ENCODE assay signal across 15 mouse cellular contexts in genomic region chr6:32533962-32534740, GRCm38 (mm10). TPM values are rescaled to one million over a fixed set of nuclear protein-coding genes. Genes with fewer than 3 reads are reported as not detected.
DNase-seq lines count a peak whose midpoint lies in the region; ATAC-seq lines count a peak whose summit lies in the region.
"Had no signal": no experiment of that assay in that cellular context is flagged by ENCODE, and none has a peak within 500 bp of the region (broad histone marks: within the 10 kb centered on the region; RNA-seq: fewer than 3 reads in every experiment).

No protein-coding gene starts in this region.

- 0 out of 2 replicates have a peak, but pooled peaks cover 3% of the 10 kb centered on the region for H3K9me3 ChIP-seq in megakaryocyte, embryonic 14.5 days
- no peaks in the 10 kb centered on the region for H3K9me3 ChIP-seq in liver, embryonic 13.5 days (replicated peaks)
- no peaks in the 10 kb centered on the region for H3K9me3 ChIP-seq in hindbrain, embryonic 13.5 days

- peak overlapping the region; percentile 57 for H3K4me3 ChIP-seq in megakaryocyte, embryonic 14.5 days (replicated peaks)
- peak overlapping the region; percentile 21 for H3K4me3 ChIP-seq in liver, embryonic 13.5 days (replicated peaks)
- no peak overlapping the region for H3K4me3 ChIP-seq in hindbrain, embryonic 13.5 days
- H3K4me3 ChIP-seq: heart, adult 2 months had no signal

- H3K4me2 ChIP-seq in liver, embryonic 13.5 days = peak overlapping the region; percentile 65
- no peak overlapping the region for H3K4me2 ChIP-seq in hindbrain, embryonic 13.5 days
- H3K4me2 ChIP-seq: midbrain, embryonic 11.5 days had no signal

- no peaks in the 10 kb centered on the region for H3K27me3 ChIP-seq in megakaryocyte, embryonic 14.5 days (replicated peaks)
- peaks cover 10% of the 10 kb centered on the region; the same call in 1 of the 2 replicates for H3K27me3 ChIP-seq in liver, embryonic 13.5 days
- H3K27me3 ChIP-seq in hindbrain, embryonic 13.5 days = no peaks in the 10 kb centered on the region

- no peak for ATAC-seq in megakaryocyte, adult 5-6 weeks (ENCODE audit: poor library complexity, severe bottlenecking)
- peak; percentile 99 for ATAC-seq in liver, embryonic 13.5 days (ENCODE audit: low read depth)
- ATAC-seq in hindbrain, embryonic 13.5 days (ENCODE audit: low FRiP score) = no peak

- H3K4me1 ChIP-seq in megakaryocyte, embryonic 14.5 days = peaks cover 81% of the 10 kb centered on the region
- H3K4me1 ChIP-seq in liver, embryonic 13.5 days (replicated peaks) = peaks cover 34% of the 10 kb centered on the region
- peaks cover 2% of the 10 kb centered on the region; the same call in 1 of the 2 replicates for H3K4me1 ChIP-seq in hindbrain, embryonic 13.5 days (replicated peaks)

- peaks cover 17% of the 10 kb centered on the region for H3K36me3 ChIP-seq in megakaryocyte, embryonic 14.5 days (replicated peaks; ENCODE audit: low read length)
- H3K36me3 ChIP-seq in liver, embryonic 13.5 days = no peaks in the 10 kb centered on the region
- H3K36me3 ChIP-seq in hindbrain, embryonic 13.5 days = 0 out of 2 replicates have a peak, but pooled peaks cover 4% of the 10 kb centered on the region

- WGBS in liver, embryonic 13.5 days (ENCODE audit: insufficient replicate concordance) = 31% methylated on average over 3 of the region's 3 CpGs
- WGBS in hindbrain, embryonic 13.5 days = 75% methylated on average over 3 of the region's 3 CpGs

- H3K9ac ChIP-seq in liver, embryonic 13.5 days = peak overlapping the region; percentile 52
- no peak overlapping the region for H3K9ac ChIP-seq in hindbrain, embryonic 13.5 days

- peak overlapping the region; percentile 95 for H3K27ac ChIP-seq in liver, embryonic 13.5 days
- H3K27ac ChIP-seq in hindbrain, embryonic 13.5 days = no peak overlapping the region
- H3K27ac ChIP-seq: heart, adult 2 months had no signal

- DNase-seq in c-Kit-positive CD71-positive TER-119-positive erythroid progenitor cells, embryonic 14.5 days (ENCODE audit: low spot score) = peak; percentile 77
- peak; percentile 71 for DNase-seq in liver, embryonic 13.5 days
- DNase-seq in yolk sac, embryonic 10.5 days (ENCODE audit: low spot score) = peak; percentile 4
- DNase-seq in thymus, postnatal 10 days (ENCODE audit: low spot score in 2 of 2) = no peak
- DNase-seq: cerebellum, adult 11-12 months; cerebellum, postnatal 25 days; heart, adult 2 months; kidney, adult 8-10 months; kidney, postnatal 4 days; lung, postnatal 10 days; thymus, postnatal 14 days had no signal

RNA-seq across cellular contexts. Expression of gene Plxna4, which starts 53.8 kb away (rescaled TPM):
- polyA plus RNA-seq in megakaryocyte, embryonic 14.5 days (2012; ENCODE audit: insufficient read depth, low replicate concordance) = 2.3 and 3.5 TPM in 2 replicates
- total RNA-seq in megakaryocyte, adult 5-6 weeks (2015) = not detected in 2 replicates
- total RNA-seq in megakaryocyte, adult 5-6 weeks (2017) = 0.04 TPM in 1 of 2 replicates, not detected in the other
- polyA plus RNA-seq in liver, embryonic 13.5 days (2015; fragmentation: Nextera tagmentation; extraction: Ambion mirVana) = 0.24 and 0.34 TPM in 2 replicates
- polyA plus RNA-seq in hindbrain, embryonic 13.5 days (2015; fragmentation: Nextera tagmentation; extraction: Ambion mirVana) = 15.9 and 16.2 TPM in 2 replicates

Comparison
In these comparisons a context has a peak if more than half of its experiments do, and no peak if none do; other contexts are left out.
1. DNase-seq: peak in c-Kit-positive CD71-positive TER-119-positive erythroid progenitor cells, embryonic 14.5 days (single experiment), liver, embryonic 13.5 days (single experiment) and yolk sac, embryonic 10.5 days (single experiment); none in thymus, postnatal 10 days (0 of 2).